Comparison of ENCODE assay signal across 14 mouse cellular contexts in genomic region chr6:120568257-120568656, GRCm38 (mm10).
"Had no signal": no experiment of that assay in that cellular context is flagged by ENCODE, and none has a peak within 500 bp of the region (broad histone marks: within the 10 kb centered on the region; RNA-seq: fewer than 3 reads in every experiment).

No protein-coding gene starts in this region.

- H3K4me3 ChIP-seq: intestine, embryonic 15.5 days; kidney, embryonic 15.5 days; layer of hippocampus, adult 2 months; left cerebral cortex, adult 2 months; liver, embryonic 13.5 days; neural tube, embryonic 13.5 days; stomach, embryonic 15.5 days had no signal

- DNase-seq: kidney, adult 11 months; kidney, adult 8-10 months; layer of hippocampus, postnatal 36 days; liver, embryonic 13.5 days; midbrain, embryonic 14.5 days; retina, postnatal 1 day had no signal

- H3K4me1 ChIP-seq: intestine, embryonic 15.5 days; kidney, embryonic 15.5 days; neural tube, embryonic 13.5 days; stomach, embryonic 15.5 days had no signal

- H3K9me3 ChIP-seq: intestine, embryonic 15.5 days; kidney, embryonic 15.5 days; liver, embryonic 13.5 days; neural tube, embryonic 13.5 days; stomach, embryonic 15.5 days had no signal

- H3K9ac ChIP-seq: intestine, embryonic 15.5 days; kidney, embryonic 15.5 days; lung, embryonic 14.5 days; neural tube, embryonic 13.5 days; stomach, embryonic 15.5 days had no signal

- H3K36me3 ChIP-seq: intestine, embryonic 15.5 days; kidney, embryonic 15.5 days; liver, embryonic 13.5 days; neural tube, embryonic 13.5 days; stomach, embryonic 15.5 days had no signal

- H3K27me3 ChIP-seq: intestine, embryonic 15.5 days; kidney, embryonic 15.5 days; liver, embryonic 13.5 days; neural tube, embryonic 13.5 days; stomach, embryonic 15.5 days had no signal

- ATAC-seq: intestine, embryonic 15.5 days had no signal

- H3K4me2 ChIP-seq: intestine, embryonic 15.5 days; kidney, embryonic 15.5 days; liver, embryonic 13.5 days; lung, embryonic 14.5 days; midbrain, embryonic 11.5 days; neural tube, embryonic 13.5 days; stomach, embryonic 15.5 days had no signal

- H3K27ac ChIP-seq: intestine, embryonic 15.5 days; kidney, embryonic 15.5 days; layer of hippocampus, adult 2 months; left cerebral cortex, adult 2 months; neural tube, embryonic 13.5 days; stomach, embryonic 15.5 days had no signal
